Mouse (Mus musculus) CH12.LX (cell line): Measurements from ENCODE around the gene Larp4b. TPM values are rescaled to one million over a fixed set of nuclear protein-coding genes. Genes with fewer than 3 reads are reported as not detected.
A peak's percentile ranks its signal among the peaks of the same experiment; 100 is the strongest.

Experiments used
- DNase-seq: peaks from one replicate; pipeline ENCODE4 v3.0.0-alpha.2; 2013; ENCODE audit errors: extremely low read depth
- H3K27ac ChIP-seq: 2 replicates; pipeline ENCODE4 v1.5.1; 2012; ENCODE audit warnings: low read depth, mild to moderate bottlenecking, control low read depth, moderate library complexity; ENCODE audit not compliant: insufficient read depth
- H3K27me3 ChIP-seq: replicated peaks from 2 replicates; pipeline ENCODE3; 2012; ENCODE audit warnings: inconsistent platforms
- H3K36me3 ChIP-seq, 2 experiments: replicated peaks in 1 of 2; 2 replicates each; pipeline versions ENCODE3 to v1.6.1; 2012; ENCODE audit warnings: inconsistent platforms in 1 of 2, low read length in 1 of 2, mild to moderate bottlenecking in 1 of 2, mixed read lengths in 1 of 2, moderate library complexity in 1 of 2; ENCODE audit not compliant: control insufficient read depth in 1 of 2, insufficient read depth in 1 of 2
- H3K4me1 ChIP-seq, 2 experiments: 2 replicates each; pipeline ENCODE4 v1.6.1; 2012; ENCODE audit warnings: inconsistent platforms in 1 of 2, moderate library complexity in 1 of 2; ENCODE audit not compliant: insufficient read depth in 2 of 2, control insufficient read depth in 1 of 2
- H3K4me2 ChIP-seq: 2 replicates; pipeline ENCODE4 v1.6.1; 2012; ENCODE audit warnings: low read depth, mild to moderate bottlenecking, control low read depth; ENCODE audit not compliant: poor library complexity, insufficient read depth, severe bottlenecking
- H3K4me3 ChIP-seq, 3 experiments: fragments of 150-350 bp in 1 of 3; sonication (generic) in 1 of 3; replicated peaks in 1 of 3; 2 replicates each; pipeline versions ENCODE3 to v1.5.1; 2011 to 2012; ENCODE audit warnings: low read depth in 2 of 3, low read length in 2 of 3, mild to moderate bottlenecking in 2 of 3, moderate library complexity in 2 of 3, control low read depth in 1 of 3, improper control_type of control experiment in 1 of 3, inconsistent platforms in 1 of 3, mixed read lengths in 1 of 3; ENCODE audit not compliant: poor library complexity in 1 of 3
- H3K79me2 ChIP-seq: replicated peaks from 2 replicates; pipeline ENCODE4 v1.6.1; 2012; ENCODE audit warnings: mild to moderate bottlenecking, moderate library complexity; ENCODE audit not compliant: control insufficient read depth, poor library complexity, insufficient read depth, severe bottlenecking; ENCODE audit errors: extremely low read depth
- H3K9ac ChIP-seq: 2 replicates; pipeline ENCODE4 v1.6.1; 2012; ENCODE audit warnings: low read depth, mild to moderate bottlenecking, control low read depth, moderate library complexity; ENCODE audit not compliant: insufficient read depth
- H3K9me3 ChIP-seq: replicated peaks from 2 replicates; pipeline ENCODE3; 2012; ENCODE audit warnings: low read length, inconsistent platforms, mixed read lengths
- CHD1 ChIP-seq: IDR thresholded peaks from 2 replicates; pipeline ENCODE4 v1.6.1; 2012; ENCODE audit warnings: low read depth, low read length, improper control_type of control experiment, inconsistent platforms
- CHD2 ChIP-seq: IDR thresholded peaks from 2 replicates; pipeline ENCODE4 v1.6.1; 2011; ENCODE audit warnings: low read length, improper control_type of control experiment
- CTCF ChIP-seq, 2 experiments: IDR thresholded peaks in 1 of 2; conservative IDR thresholded peaks in 1 of 2; 2 replicates each; pipeline ENCODE4 v1.5.1; 2011 to 2012; ENCODE audit warnings: low read depth in 2 of 2, low read length in 2 of 2, improper control_type of control experiment in 1 of 2, inconsistent platforms in 1 of 2, mild to moderate bottlenecking in 1 of 2, moderate library complexity in 1 of 2
- E2F4 ChIP-seq: IDR thresholded peaks from 2 replicates; pipeline ENCODE4 v1.6.1; 2011; ENCODE audit warnings: low read depth, low read length, improper control_type of control experiment; ENCODE audit not compliant: insufficient replicate concordance
- ELF1 ChIP-seq: IDR thresholded peaks from 2 replicates; pipeline ENCODE4 v1.6.1; 2014; ENCODE audit warnings: low read depth, mild to moderate bottlenecking, inconsistent platforms, low read length, improper control_type of control experiment
- EP300 ChIP-seq: IDR thresholded peaks from 2 replicates; pipeline ENCODE4 v1.6.1; 2011; ENCODE audit warnings: low read length, improper control_type of control experiment
- GABPA ChIP-seq: IDR thresholded peaks from 2 replicates; pipeline ENCODE4 v1.6.1; 2012; ENCODE audit warnings: low read depth, low read length, improper control_type of control experiment, inconsistent platforms; ENCODE audit not compliant: insufficient replicate concordance
- JUN ChIP-seq: IDR thresholded peaks from 2 replicates; pipeline ENCODE4 v1.6.1; 2011; ENCODE audit warnings: low read depth, mild to moderate bottlenecking, low read length, improper control_type of control experiment, moderate library complexity; ENCODE audit not compliant: insufficient read depth
- MAX ChIP-seq: IDR thresholded peaks from 2 replicates; pipeline ENCODE4 v1.6.1; 2011; ENCODE audit warnings: low read length, improper control_type of control experiment
- MXI1 ChIP-seq: IDR thresholded peaks from 2 replicates; pipeline ENCODE4 v1.6.1; 2011; ENCODE audit warnings: mild to moderate bottlenecking, low read depth, low read length, improper control_type of control experiment
- MYC ChIP-seq: IDR thresholded peaks from 2 replicates; pipeline ENCODE4 v1.6.1; 2011; ENCODE audit warnings: low read depth, mild to moderate bottlenecking, improper control_type of control experiment, low read length
- NRF1 ChIP-seq: IDR thresholded peaks from 2 replicates; pipeline ENCODE4 v1.6.1; 2014; ENCODE audit warnings: low read depth, mild to moderate bottlenecking, inconsistent platforms, low read length, improper control_type of control experiment, moderate library complexity
- POLR2A ChIP-seq: IDR thresholded peaks from 2 replicates; pipeline ENCODE4 v1.6.1; 2011; ENCODE audit warnings: low read depth, mild to moderate bottlenecking, improper control_type of control experiment, low read length
- POLR2AphosphoS2 ChIP-seq: IDR thresholded peaks from 2 replicates; pipeline ENCODE4 v1.6.1; 2011; ENCODE audit warnings: low read depth, low read length, improper control_type of control experiment
- USF1 ChIP-seq: IDR thresholded peaks from 2 replicates; pipeline ENCODE4 v1.6.1; 2014; ENCODE audit warnings: low read depth, mild to moderate bottlenecking, inconsistent platforms, low read length, improper control_type of control experiment
- ZMIZ1 ChIP-seq: IDR thresholded peaks from 2 replicates; pipeline ENCODE4 v1.6.1; 2012; ENCODE audit warnings: low read depth, mild to moderate bottlenecking, inconsistent platforms, low read length, improper control_type of control experiment
- dilution Hi-C: fragments of 300-500 bp; cut with MboI; formaldehyde crosslinking; loops from 2 replicates; pipeline ENCODE4 v1.14.3; 2020; ENCODE audit warnings: low sequenced_read_pairs; ENCODE audit not compliant: extremely low pct_unique_long_range_greater_than_20kb, extremely low pct_ligation_motif_present
- in situ Hi-C: fragments of 300-500 bp; cut with MboI; formaldehyde crosslinking; loops from 3 replicates; pipeline ENCODE4 v1.14.3; 2019; ENCODE audit warnings: low sequenced_read_pairs, low pct_ligation_motif_present, low pct_unique_long_range_greater_than_20kb, mixed read lengths
- polyA plus RNA-seq: library from polyadenylated mRNA; unstranded; fragments of >175 nt; gene quantifications from 2 replicates; pipeline ENCODE4 v1.2.1, GENCODE M21; 2012; ENCODE audit warnings: low read depth; ENCODE audit not compliant: insufficient read length
- total RNA-seq, 2 experiments: library from RNA; depleted of rRNA; stranded (reverse); fragments of 300-350 nt in 1 of 2; fragments of >200 nt in 1 of 2; gene quantifications; 2 replicates each; pipeline ENCODE4 v1.2.3; 2012 to 2014

Larp4b gene
- total and polyA plus RNA-seq, 3 experiments: 57.9 to 63.3 (median 58.3) TPM

- TF ChIP-seq E2F4 (no peak), MXI1 (no peak), MYC (no peak), CHD2 (no peak), NRF1 (no peak), EP300 (no peak), GABPA (no peak), USF1 (no peak), MAX (no peak), ELF1 (no peak), POLR2AphosphoS2 (no peak), CHD1 (no peak), ZMIZ1 (no peak), CTCF (conservative IDR thresholded peaks at IDR 0.05 in 1 of 2, IDR thresholded peaks at IDR 0.05 in 1 of 2; ENCODE audit: low read depth in 2 of 2, low read length in 2 of 2) (no peak), JUN (no peak), POLR2A (no peak)
- no peaks in the 10 kb centered on the region for H3K27me3 ChIP-seq
- no peaks in the 10 kb centered on the region for H3K9me3 ChIP-seq
- H3K4me3 ChIP-seq: no peak overlapping the region
- H3K4me2 ChIP-seq: no peak overlapping the region
- H3K4me1 ChIP-seq: peaks cover 13 to 29% of the 10 kb centered on the region in 2 experiments
- in situ Hi-C loops: no loop called here
- H3K9ac ChIP-seq: no peak overlapping the region
- H3K36me3 ChIP-seq: peaks cover 45 to 91% of the 10 kb centered on the region in 2 experiments
- DNase-seq: no peak
- H3K27ac ChIP-seq: no peak overlapping the region
- dilution Hi-C loops: no loop called here
- peaks cover 8% of the 10 kb centered on the region for H3K79me2 ChIP-seq
Observed at GRCm38 (mm10) chr13:9142371-9142770, 48.7 kb downstream of the Larp4b start.

- 0 out of 2 replicates have a peak overlapping the region, but pooled peaks have one; percentile 15 for H3K27ac ChIP-seq
- no peak for DNase-seq
- H3K4me1 ChIP-seq: peaks cover 0 to 38% of the 10 kb centered on the region in 2 experiments; a peak in 2 of 4 replicates
- H3K9me3 ChIP-seq: no peaks in the 10 kb centered on the region
- peaks cover 51 to 77% of the 10 kb centered on the region in 2 experiments for H3K36me3 ChIP-seq
- in situ Hi-C loops: no loop called here
- 0 out of 2 replicates have a peak, but pooled peaks cover 3% of the 10 kb centered on the region for H3K79me2 ChIP-seq
- no peaks in the 10 kb centered on the region for H3K27me3 ChIP-seq
- TF ChIP-seq EP300: no peak
- TF ChIP-seq CTCF (conservative IDR thresholded peaks at IDR 0.05 in 1 of 2, IDR thresholded peaks at IDR 0.05 in 1 of 2; ENCODE audit: low read depth in 2 of 2, low read length in 2 of 2): no peak
- no peak overlapping the region for H3K9ac ChIP-seq
- dilution Hi-C loops: no loop called here
- no peak overlapping the region for H3K4me2 ChIP-seq
- no peak overlapping the region for H3K4me3 ChIP-seq
Observed at GRCm38 (mm10) chr13:9148830-9149229, 55.1 kb downstream of the Larp4b start.
